12 mouse cellular contexts compared by ENCODE assay signal in the genomic region with DNA sequence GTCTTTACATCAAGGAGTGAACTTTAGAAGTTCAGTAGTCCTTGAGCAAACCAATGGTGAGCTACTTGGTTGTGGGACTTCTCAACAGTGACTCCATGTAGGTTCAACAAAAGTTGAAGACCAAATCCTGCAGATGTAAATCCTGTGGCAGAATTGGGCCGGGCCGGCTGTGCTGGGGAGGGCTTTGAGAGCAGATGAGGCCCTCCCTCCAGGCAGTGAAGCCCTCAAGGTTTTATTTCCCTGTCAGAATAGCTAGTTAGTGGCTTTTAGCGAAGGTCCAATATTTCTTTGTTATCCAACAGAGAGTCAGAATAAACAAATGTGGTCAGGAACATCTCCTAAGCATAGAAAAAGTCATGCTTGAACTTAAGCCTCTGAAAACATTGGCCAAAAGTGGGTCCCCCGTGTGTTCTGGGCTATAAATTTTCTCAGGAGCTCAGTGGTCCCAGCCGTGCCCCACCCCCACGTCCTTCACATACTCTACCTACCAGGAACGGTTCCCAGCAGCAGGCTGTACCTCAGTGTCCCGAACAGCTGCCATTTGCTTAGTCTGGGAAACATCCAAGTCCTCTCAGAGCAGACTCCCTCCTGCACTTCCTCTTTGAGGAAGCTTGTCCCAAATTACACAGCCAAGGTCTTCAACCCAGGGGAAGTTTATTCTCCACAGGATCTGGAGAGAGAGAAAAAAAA.
DNase-seq lines count a peak whose midpoint lies in the region; ATAC-seq and TF ChIP-seq lines count a peak whose summit lies in the region.
"Had no signal": no experiment of that assay in that cellular context is flagged by ENCODE, and none has a peak within 500 bp of the region (broad histone marks: within the 10 kb centered on the region; RNA-seq: fewer than 3 reads in every experiment).

No protein-coding gene starts in this region.

- H3K4me3 ChIP-seq in heart, embryonic 10.5 days: no peak overlapping the region
- no peak overlapping the region for H3K4me3 ChIP-seq in stomach, embryonic 14.5 days (ENCODE audit: low read depth, low read length)
- no peak overlapping the region for H3K4me3 ChIP-seq in stomach, postnatal 0 days (ENCODE audit: low read depth, low read length)
- H3K4me3 ChIP-seq in liver, postnatal 0 days (ENCODE audit: low read depth, low read length): no peak overlapping the region
- H3K4me3 ChIP-seq: forebrain, embryonic 13.5 days; midbrain, embryonic 13.5 days had no signal

- intact Hi-C loops in heart, postnatal 36 days (cut with DNase I): loop anchor here (2.0 kb wide), 1 partner anchor 22 kb away; no protein-coding TSS in a partner anchor

- H3K9ac ChIP-seq in stomach, embryonic 14.5 days (replicated peaks; ENCODE audit: low read depth, low read length): no peak overlapping the region
- no peak overlapping the region for H3K9ac ChIP-seq in stomach, postnatal 0 days (ENCODE audit: low read length)
- H3K9ac ChIP-seq in liver, postnatal 0 days (replicated peaks): no peak overlapping the region
- H3K9ac ChIP-seq: forebrain, embryonic 13.5 days; midbrain, embryonic 13.5 days had no signal

- peaks cover 55% of the 10 kb centered on the region for H3K27me3 ChIP-seq in heart, embryonic 10.5 days (ENCODE audit: insufficient read depth, poor library complexity, severe bottlenecking)
- H3K27me3 ChIP-seq in stomach, embryonic 14.5 days (ENCODE audit: control insufficient read depth, insufficient read depth, low read length): no peaks in the 10 kb centered on the region
- H3K27me3 ChIP-seq in stomach, postnatal 0 days (ENCODE audit: control insufficient read depth, insufficient read depth, low read length): no peaks in the 10 kb centered on the region
- no peaks in the 10 kb centered on the region for H3K27me3 ChIP-seq in liver, postnatal 0 days (ENCODE audit: insufficient read depth, low read length)
- H3K27me3 ChIP-seq: forebrain, embryonic 13.5 days had no signal

- H3K36me3 ChIP-seq in heart, embryonic 10.5 days: no peaks in the 10 kb centered on the region
- no peaks in the 10 kb centered on the region for H3K36me3 ChIP-seq in stomach, embryonic 14.5 days (ENCODE audit: control insufficient read depth, insufficient read depth, low read length)
- no peaks in the 10 kb centered on the region for H3K36me3 ChIP-seq in stomach, postnatal 0 days (ENCODE audit: control insufficient read depth, insufficient read depth, low read length)
- no peaks in the 10 kb centered on the region for H3K36me3 ChIP-seq in liver, postnatal 0 days (replicated peaks; ENCODE audit: insufficient read depth, low read length)
- H3K36me3 ChIP-seq: midbrain, embryonic 13.5 days had no signal

- H3K9me3 ChIP-seq in heart, embryonic 10.5 days: no peaks in the 10 kb centered on the region
- no peaks in the 10 kb centered on the region for H3K9me3 ChIP-seq in stomach, embryonic 14.5 days (ENCODE audit: control insufficient read depth, low read depth, low read length)
- no peaks in the 10 kb centered on the region for H3K9me3 ChIP-seq in stomach, postnatal 0 days (ENCODE audit: control insufficient read depth, low read length)
- H3K9me3 ChIP-seq in liver, postnatal 0 days (ENCODE audit: low read length): no peaks in the 10 kb centered on the region
- H3K9me3 ChIP-seq: forebrain, embryonic 13.5 days; midbrain, embryonic 13.5 days had no signal

- TF ChIP-seq EP300 in stomach, postnatal 0 days (optimal IDR thresholded peaks at IDR 0.05): no peak
- TF ChIP-seq EP300 in liver, postnatal 0 days (IDR thresholded peaks at IDR 0.05; ENCODE audit: low read depth): no peak

- WGBS in heart, embryonic 10.5 days: 71% methylated on average over 8 of the region's 8 CpGs
- 44% methylated on average over 8 of the region's 8 CpGs for WGBS in stomach, embryonic 14.5 days
- WGBS in stomach, postnatal 0 days: 42% methylated on average over 8 of the region's 8 CpGs
- WGBS in liver, postnatal 0 days (ENCODE audit: insufficient replicate concordance): 53% methylated on average over 8 of the region's 8 CpGs

- peak; percentile 97 for DNase-seq in heart, adult 11 months
- no peak for DNase-seq in heart, embryonic 10.5 days (ENCODE audit: low spot score)
- no peak for DNase-seq in stomach, postnatal 0 days (ENCODE audit: low spot score)
- peak; percentile 47 to 50 for DNase-seq in heart, postnatal 36 days
- DNase-seq in layer of hippocampus, postnatal 10 days (ENCODE audit: low spot score in 2 of 2): no peak
- no peak for DNase-seq in thymus, postnatal 36 days
- DNase-seq in liver, postnatal 0 days: no peak
- DNase-seq: lung, postnatal 14 days; right cerebral cortex, postnatal 4 days had no signal

- TF ChIP-seq CTCF in stomach, postnatal 0 days (IDR thresholded peaks at IDR 0.05; ENCODE audit: low read depth): no peak
- TF ChIP-seq CTCF in liver, postnatal 0 days (IDR thresholded peaks at IDR 0.05; ENCODE audit: low read depth): no peak

- no peak for ATAC-seq in stomach, embryonic 14.5 days (ENCODE audit: insufficient number of reproducible peaks, insufficient read depth, low FRiP score, low read depth)
- ATAC-seq in stomach, postnatal 0 days (ENCODE audit: low FRiP score, low TSS enrichment): no peak
- ATAC-seq in liver, postnatal 0 days: no peak
- ATAC-seq: forebrain, embryonic 13.5 days; midbrain, embryonic 13.5 days had no signal

- no peak overlapping the region for H3K27ac ChIP-seq in heart, embryonic 10.5 days
- peak overlapping the region; percentile 36; the same call in 1 of the 2 replicates for H3K27ac ChIP-seq in stomach, embryonic 14.5 days (ENCODE audit: low read length)
- no peak overlapping the region for H3K27ac ChIP-seq in stomach, postnatal 0 days (replicated peaks)
- H3K27ac ChIP-seq in liver, postnatal 0 days (ENCODE audit: low read depth): no peak overlapping the region
- H3K27ac ChIP-seq: forebrain, embryonic 13.5 days; midbrain, embryonic 13.5 days had no signal

- peaks cover 25% of the 10 kb centered on the region; the same call in 1 of the 2 replicates for H3K4me1 ChIP-seq in heart, embryonic 10.5 days
- peaks cover 15% of the 10 kb centered on the region; the same call in 1 of the 2 replicates for H3K4me1 ChIP-seq in stomach, embryonic 14.5 days (ENCODE audit: control insufficient read depth, insufficient read depth, low read length)
- no peaks in the 10 kb centered on the region for H3K4me1 ChIP-seq in stomach, postnatal 0 days (replicated peaks; ENCODE audit: control insufficient read depth, insufficient read depth)
- no peaks in the 10 kb centered on the region for H3K4me1 ChIP-seq in liver, postnatal 0 days (ENCODE audit: insufficient read depth)

- H3K4me2 ChIP-seq in stomach, embryonic 14.5 days (replicated peaks; ENCODE audit: low read depth, low read length): no peak overlapping the region
- H3K4me2 ChIP-seq in stomach, postnatal 0 days (replicated peaks; ENCODE audit: low read depth): no peak overlapping the region
- no peak overlapping the region for H3K4me2 ChIP-seq in liver, postnatal 0 days (ENCODE audit: low read depth, low read length)
- H3K4me2 ChIP-seq: forebrain, embryonic 13.5 days; midbrain, embryonic 13.5 days had no signal

Comparison
In these comparisons a context has a peak if more than half of its experiments do, and no peak if none do; other contexts are left out.
1. DNase-seq: peak in heart, adult 11 months (single experiment) and heart, postnatal 36 days (2 of 2); none in heart, embryonic 10.5 days (single experiment), stomach, postnatal 0 days (single experiment), layer of hippocampus, postnatal 10 days (0 of 2), thymus, postnatal 36 days (0 of 2) and liver, postnatal 0 days (single experiment).